Mouse (Mus musculus): Measurements from ENCODE around the gene Rpl39l. TPM values are rescaled to one million over a fixed set of nuclear protein-coding genes. Genes with fewer than 3 reads are reported as not detected.

Gene Rpl39l
- 1.5 TPM for polyA plus RNA-seq (2017; shearing (Covaris generic))

DNA sequence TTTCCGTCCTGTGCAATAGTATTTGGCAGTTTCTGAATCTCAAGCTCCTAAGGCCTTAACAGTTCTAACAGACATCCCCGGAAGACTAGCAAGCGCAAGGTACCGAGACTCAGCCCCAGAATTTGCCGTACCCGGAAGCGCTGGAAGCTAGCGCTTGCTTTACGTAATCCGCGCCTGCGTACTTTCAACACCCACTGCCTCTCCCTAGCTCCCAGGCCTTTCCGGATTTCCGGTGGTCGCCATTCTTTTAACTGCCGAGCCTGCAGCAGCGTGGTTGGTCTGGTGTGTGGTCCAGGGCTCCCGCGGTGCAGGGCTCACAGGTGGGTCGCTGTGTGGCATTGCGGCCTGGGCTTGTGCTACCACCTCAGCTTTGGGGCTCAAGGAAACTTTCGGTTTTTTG lies at the start of gene Rpl39l:
Gene Rpl39l (plus strand): TSS at position 222 of the 400 bp plus-strand sequence.

DNA sequence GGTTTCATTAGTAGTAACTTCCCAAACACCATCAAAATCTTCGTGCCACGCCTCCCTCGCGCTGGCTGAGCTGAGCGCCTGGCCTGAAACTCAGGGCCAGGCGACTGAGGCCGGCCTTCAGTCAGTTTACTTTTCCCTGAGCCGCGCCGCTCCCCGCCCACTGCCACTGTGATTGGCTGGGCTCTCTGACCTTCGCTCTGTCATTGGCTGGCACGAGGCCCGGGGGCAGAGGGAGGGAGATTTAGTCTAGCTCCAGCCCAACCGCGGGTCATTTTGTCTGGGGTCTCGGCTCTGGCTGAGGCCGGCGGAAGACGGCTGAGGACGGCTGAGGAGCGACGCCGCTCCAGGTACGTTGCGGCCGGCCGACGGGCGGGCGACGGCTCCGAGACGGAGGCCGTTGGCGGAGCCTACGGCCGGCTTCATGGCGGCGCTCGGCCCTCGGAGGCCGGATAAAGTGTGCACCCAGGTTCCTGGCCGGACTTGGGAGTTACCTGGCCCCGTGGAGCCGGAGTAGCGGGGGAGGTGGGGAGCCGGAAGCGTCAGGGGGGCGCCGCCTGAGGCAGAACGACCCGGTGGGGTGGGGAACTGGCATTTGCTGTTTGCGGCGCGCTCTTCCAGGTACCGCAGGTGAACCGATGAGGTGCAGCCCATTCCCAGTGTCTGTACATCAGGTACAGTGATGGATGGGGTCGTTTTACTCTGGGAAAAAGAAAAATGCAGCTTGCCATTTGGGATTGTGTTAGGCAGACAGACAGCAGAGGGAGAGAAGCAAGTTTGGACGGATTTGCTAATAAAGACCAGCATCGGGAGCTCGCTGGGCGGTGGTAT lies 22.9 kb downstream of the Rpl39l start, which contains the start of gene Atf7ip2:
Gene Atf7ip2 (plus strand): TSS at position 34 of the 828 bp plus-strand sequence.

Other genes with a start within 250 kb of the Rpl39l start
- gene Grin2a, start 174.7 kb upstream of the Rpl39l start, polyA plus RNA-seq (2017; shearing (Covaris generic)): not detected
- 0.90 TPM for gene Atf7ip2, start 22.5 kb downstream of the Rpl39l start, polyA plus RNA-seq (2017; shearing (Covaris generic))
- gene Emp2, start 143.7 kb downstream of the Rpl39l start, polyA plus RNA-seq (2017; shearing (Covaris generic)): not detected
- not detected for gene Tekt5, start 225.3 kb downstream of the Rpl39l start, polyA plus RNA-seq (2017; shearing (Covaris generic))
- gene Nubp1, start 241.7 kb downstream of the Rpl39l start, polyA plus RNA-seq (2017; shearing (Covaris generic)): 71.6 TPM

Data from effector memory CD4-positive, alpha-beta T cell, adult 7 months (primary cell).